Mouse (Mus musculus) thymus, adult 2 months (tissue): ENCODE measurements around the gene Mphosph6. TPM values are rescaled to one million over a fixed set of nuclear protein-coding genes. Genes with fewer than 3 reads are reported as not detected.

Experiments
- DNase-seq: peaks from one replicate; pipeline ENCODE4 v3.0.0; 2021
- H3K27ac ChIP-seq: fragments of 200-500 bp; 2 replicates; pipeline ENCODE4 v1.5.1; 2012; ENCODE audit warnings: low read length, control low read depth; ENCODE audit not compliant: control insufficient read depth, insufficient read depth
- H3K27me3 ChIP-seq: fragments of 200-500 bp; 2 replicates; pipeline ENCODE4 v1.6.1; 2012; ENCODE audit warnings: mild to moderate bottlenecking, low read length, moderate library complexity, mixed read lengths; ENCODE audit not compliant: control insufficient read depth, insufficient read depth
- H3K36me3 ChIP-seq: fragments of 200-500 bp; 2 replicates; pipeline ENCODE4 v1.6.1; 2012; ENCODE audit warnings: mild to moderate bottlenecking, low read length, moderate library complexity; ENCODE audit not compliant: control insufficient read depth, insufficient read depth
- H3K4me1 ChIP-seq: fragments of 200-500 bp; replicated peaks from 2 replicates; pipeline ENCODE4 v1.6.1; 2012; ENCODE audit warnings: low read length; ENCODE audit not compliant: control insufficient read depth, insufficient read depth
- H3K4me3 ChIP-seq: fragments of 200-500 bp; 2 replicates; pipeline ENCODE4 v1.5.1; 2012; ENCODE audit warnings: mild to moderate bottlenecking, low read length, control low read depth, moderate library complexity; ENCODE audit not compliant: control insufficient read depth, insufficient read depth
- CTCF ChIP-seq: fragments of 200-500 bp; IDR thresholded peaks from 2 replicates; pipeline ENCODE4 v1.5.1; 2012; ENCODE audit warnings: mild to moderate bottlenecking, control low read depth, low read length, moderate library complexity, borderline replicate concordance; ENCODE audit not compliant: control insufficient read depth, poor library complexity, insufficient read depth; ENCODE audit errors: extremely low read depth
- POLR2A ChIP-seq: fragments of 200-500 bp; IDR thresholded peaks from 2 replicates; pipeline ENCODE4 v1.6.1; 2012; ENCODE audit warnings: mild to moderate bottlenecking, low read length, control low read depth, moderate library complexity; ENCODE audit not compliant: control insufficient read depth, poor library complexity, insufficient read depth; ENCODE audit errors: extremely low read depth
- WGBS: fragments of 180-500 bp; shearing (Covaris S2); methylation state at CpG from one replicate; pipeline ENCODE4 v1.1.7; 2018; 5-methylcytosine and 5-hydroxymethylcytosine counted together
- polyA plus RNA-seq: library from polyadenylated mRNA; depleted of rRNA; stranded (reverse); fragments of >200 nt; gene quantifications from 2 replicates; pipeline ENCODE4 v1.2.3, GENCODE M21; 2012

Gene Mphosph6
- polyA plus RNA-seq, 1 experiment, result 7.5 TPM

DNA sequence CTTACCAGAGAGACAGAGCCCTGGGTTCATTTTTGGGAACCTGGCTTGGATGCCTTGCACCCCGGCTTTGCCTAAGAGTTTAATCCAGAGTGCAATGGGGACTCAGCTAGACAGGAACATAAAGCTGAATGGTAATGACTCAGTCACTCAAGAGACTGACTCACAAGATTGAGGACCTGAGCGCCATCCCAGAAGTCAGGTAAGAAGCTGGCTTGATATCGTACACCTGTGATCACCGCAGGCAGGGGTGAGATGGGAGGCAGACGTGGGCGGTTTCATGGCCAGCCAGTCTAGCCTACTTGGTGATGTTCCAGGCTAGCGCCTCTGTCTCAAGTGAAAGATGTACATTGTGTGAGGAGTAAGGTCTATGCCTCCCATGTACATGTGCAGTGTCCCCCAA lies 18.7 kb downstream of the Mphosph6 start:
- TF ChIP-seq CTCF (no peak), POLR2A (no peak)
- Histone ChIP-seq H3K27me3 (no peaks in the 10 kb centered on the region), H3K4me1 (no peaks in the 10 kb centered on the region), H3K27ac (no peak overlapping the region), H3K36me3 (no peaks in the 10 kb centered on the region), H3K4me3 (no peak overlapping the region)
- 95% methylated on average over 7 of the region's 7 CpGs for WGBS
- DNase-seq, result no peak

DNA sequence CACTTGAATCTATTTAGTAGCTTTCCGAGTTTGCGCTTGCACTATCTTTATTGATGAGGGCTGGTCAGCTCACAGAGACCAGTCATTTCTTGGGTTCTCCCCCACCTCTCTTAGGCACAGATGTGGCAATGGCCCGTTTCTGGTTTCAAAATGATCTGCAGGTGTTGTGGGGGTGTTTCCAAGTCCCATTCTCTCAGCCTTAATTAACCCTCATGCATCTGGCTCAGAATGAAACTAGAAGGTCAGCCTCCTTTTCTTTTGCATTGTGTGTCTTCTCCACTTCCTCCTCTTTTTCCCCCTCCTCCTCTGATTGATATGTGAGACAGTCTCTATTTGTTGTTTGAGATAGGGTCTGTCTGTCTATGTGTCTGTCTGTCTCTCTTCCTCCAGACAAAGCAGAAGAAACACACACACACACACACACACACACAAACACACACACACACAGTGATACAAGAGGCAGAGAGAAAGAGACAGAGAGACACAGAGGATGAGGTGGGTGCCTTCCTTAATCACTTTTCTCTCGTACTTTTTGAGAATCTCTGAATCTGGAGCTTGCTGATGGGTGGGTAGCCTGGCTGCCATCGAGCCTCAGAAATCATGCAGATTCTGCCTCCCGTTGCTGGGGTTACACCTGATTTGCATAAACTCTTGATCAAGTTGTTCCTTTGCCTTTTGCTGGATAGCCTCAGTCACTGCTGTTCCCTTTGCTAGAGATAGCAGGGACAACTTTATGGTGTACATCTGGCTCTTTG lies 20.2 kb downstream of the Mphosph6 start:
- Histone ChIP-seq H3K27ac (no peak overlapping the region), H3K27me3 (no peaks in the 10 kb centered on the region), H3K4me1 (no peaks in the 10 kb centered on the region), H3K4me3 (no peak overlapping the region), H3K36me3 (no peaks in the 10 kb centered on the region)
- TF ChIP-seq CTCF (no peak), POLR2A (no peak)
- no peak for DNase-seq
- 64% methylated on average over 6 of the region's 6 CpGs for WGBS

- 87% methylated on average over 6 of the region's 6 CpGs for WGBS
Observed at GRCm38 (mm10) chr8:117779344-117779743, 22.4 kb downstream of the Mphosph6 start.

DNA sequence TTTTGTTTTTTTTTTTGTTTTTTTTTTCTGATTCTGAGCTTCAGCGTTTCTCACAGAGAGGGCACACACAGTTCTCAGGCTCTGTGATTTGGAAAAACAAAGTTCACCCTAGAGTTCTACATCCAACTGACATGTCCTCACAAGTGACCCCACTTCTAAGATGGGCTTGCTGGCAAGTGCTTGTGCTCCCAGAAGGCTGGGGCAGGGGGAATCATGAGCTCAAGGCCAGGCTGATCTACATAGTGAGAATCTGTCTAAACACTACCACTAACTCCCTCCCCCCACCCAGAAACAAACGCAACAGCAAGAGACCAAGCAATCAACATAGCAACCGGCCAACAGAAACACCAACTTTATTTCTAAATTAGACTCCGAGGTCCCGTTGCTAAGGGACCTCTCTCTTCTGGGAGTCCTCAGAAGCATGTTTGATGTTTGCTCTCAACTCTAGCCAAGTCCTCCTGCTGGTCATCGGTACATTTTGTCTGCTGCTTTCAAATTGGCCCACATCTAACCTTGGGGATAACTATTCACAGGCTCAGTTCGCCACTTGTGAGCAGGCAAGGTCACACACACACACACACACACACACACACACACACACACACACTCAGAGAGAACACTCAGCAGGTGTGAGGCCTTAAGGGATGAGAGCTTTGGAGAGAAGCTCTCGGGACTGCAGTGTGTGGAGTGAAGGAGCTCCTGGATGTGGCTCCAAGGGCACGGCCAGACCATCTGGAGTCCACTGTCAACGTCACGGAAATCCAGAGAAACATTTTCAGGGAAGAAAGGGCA lies 23.0 kb downstream of the Mphosph6 start:
- Histone ChIP-seq H3K4me1 (no peaks in the 10 kb centered on the region), H3K27me3 (no peaks in the 10 kb centered on the region), H3K4me3 (no peak overlapping the region), H3K36me3 (no peaks in the 10 kb centered on the region), H3K27ac (no peak overlapping the region)
- 82% methylated on average over 11 of the region's 11 CpGs for WGBS
- DNase-seq, result no peak
- TF ChIP-seq POLR2A, result no peak
- TF ChIP-seq CTCF, result no peak

More at GRCm38 (mm10) chr8:117779344-117779743, 22.4 kb downstream of the Mphosph6 start:
- Histone ChIP-seq H3K36me3 (no peaks in the 10 kb centered on the region), H3K4me3 (no peak overlapping the region), H3K27me3 (no peaks in the 10 kb centered on the region), H3K27ac (no peak overlapping the region), H3K4me1 (no peaks in the 10 kb centered on the region)
- no peak for DNase-seq
- no peak for TF ChIP-seq POLR2A
- TF ChIP-seq CTCF, result no peak

DNA sequence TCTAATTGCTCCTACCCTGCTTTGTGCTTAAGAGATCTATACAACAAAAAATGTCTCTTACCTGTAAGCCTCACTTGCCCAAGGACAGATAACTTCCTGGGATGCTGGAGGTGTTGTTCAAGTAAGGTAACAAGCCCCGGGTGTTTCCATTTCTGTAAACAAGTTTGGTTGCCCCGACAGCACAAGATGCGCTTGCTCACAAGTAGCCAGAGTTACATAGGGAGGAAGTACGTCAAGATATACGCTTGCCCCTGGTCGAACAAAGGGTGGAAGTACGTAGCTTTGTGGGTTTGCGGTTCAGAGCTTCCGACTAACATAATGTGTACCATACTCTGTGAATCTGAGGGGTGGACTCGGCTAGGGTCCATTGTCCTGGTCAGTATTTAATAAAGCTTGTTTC lies 25.7 kb downstream of the Mphosph6 start:
- no peaks in the 10 kb centered on the region for H3K36me3 ChIP-seq
- no peaks in the 10 kb centered on the region for H3K27me3 ChIP-seq
- H3K4me3 ChIP-seq, result no peak overlapping the region
- TF ChIP-seq POLR2A, result no peak
- no peak for TF ChIP-seq CTCF
- no peak overlapping the region for H3K27ac ChIP-seq
- H3K4me1 ChIP-seq, result no peaks in the 10 kb centered on the region
- DNase-seq, result no peak
- WGBS, result 54% methylated on average over 10 of the region's 10 CpGs

DNA sequence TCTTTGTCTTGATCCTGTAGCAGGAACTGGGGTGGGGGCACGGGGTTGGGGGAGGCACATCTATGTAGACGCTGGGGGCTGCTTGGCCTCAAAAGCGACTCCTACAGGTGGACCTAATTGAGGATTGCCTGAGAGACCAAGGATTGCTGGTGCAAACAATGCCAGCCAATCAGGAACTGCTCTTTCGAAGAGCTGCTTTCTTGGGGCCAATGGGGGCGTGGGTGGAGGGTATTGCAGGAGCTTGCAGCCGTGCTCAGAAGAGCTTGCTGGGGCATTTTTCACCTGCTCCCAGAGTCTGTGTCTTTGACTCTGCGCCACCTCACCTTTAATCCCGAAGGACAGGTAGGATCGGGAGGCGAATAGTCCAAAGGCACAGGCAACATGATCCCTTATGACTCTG lies 26.1 kb downstream of the Mphosph6 start:
- no peak overlapping the region for H3K27ac ChIP-seq
- no peaks in the 10 kb centered on the region for H3K4me1 ChIP-seq
- no peak for DNase-seq
- WGBS, result 70% methylated on average over 10 of the region's 10 CpGs
- TF ChIP-seq POLR2A (no peak), CTCF (no peak)
- H3K4me3 ChIP-seq, result no peak overlapping the region
- H3K36me3 ChIP-seq, result no peaks in the 10 kb centered on the region
- no peaks in the 10 kb centered on the region for H3K27me3 ChIP-seq
